Mouse (Mus musculus): ENCODE measurements around the gene Spint4.

Gene Spint4

GRCm38 (mm10) chr2:164734839-164735238, 36.5 kb downstream of the Spint4 start:
- no peak for DNase-seq

GRCm38 (mm10) chr2:164735446-164735845, 37.1 kb downstream of the Spint4 start:
- DNase-seq, result no peak

- DNase-seq, result no peak
Observed at GRCm38 (mm10) chr2:164737377-164738090, 39.2 kb downstream of the Spint4 start.

- DNase-seq, result no peak
Observed at GRCm38 (mm10) chr2:164739876-164740275, 41.6 kb downstream of the Spint4 start.

- no peak for DNase-seq
Observed at GRCm38 (mm10) chr2:164744987-164745386, 46.7 kb downstream of the Spint4 start.

- peak; percentile 97 for DNase-seq
Observed at GRCm38 (mm10) chr2:164745843-164746479, 47.7 kb downstream of the Spint4 start, which contains the start of the genes Wfdc3 and Dnttip1. Gene Wfdc3 (minus strand): TSS chr2:164745931. Gene Dnttip1 (plus strand): TSS chr2:164745983.

- no peak for DNase-seq
Observed at GRCm38 (mm10) chr2:164746693-164747092, 48.4 kb downstream of the Spint4 start.

- no peak for DNase-seq
Observed at GRCm38 (mm10) chr2:164748191-164748590, 49.9 kb downstream of the Spint4 start.

- DNase-seq, result no peak
Observed at GRCm38 (mm10) chr2:164748991-164749390, 50.7 kb downstream of the Spint4 start.
